Mouse (Mus musculus): Measurements from ENCODE around the gene Ppp1r14b. TPM values are rescaled to one million over a fixed set of nuclear protein-coding genes. Genes with fewer than 3 reads are reported as not detected.

Gene Ppp1r14b
- polyA plus RNA-seq, 1 experiment from 2014 or later: 170 TPM

Other genes starting within 250 kb of the Ppp1r14b start
- 11.1 and 13.9 TPM in 2 replicates for gene Rps6ka4, start 134.3 kb upstream of the Ppp1r14b start, polyA plus RNA-seq (2014; fragmentation: Nextera tagmentation; extraction: Ambion mirVana)
- 0.22 and 0.65 TPM in 2 replicates for gene Ccdc88b, start 116.8 kb upstream of the Ppp1r14b start, polyA plus RNA-seq (2014; fragmentation: Nextera tagmentation; extraction: Ambion mirVana)
- gene Trmt112, start 65.3 kb upstream of the Ppp1r14b start, polyA plus RNA-seq (2014; fragmentation: Nextera tagmentation; extraction: Ambion mirVana): 81.9 and 95.0 TPM in 2 replicates
- gene Prdx5, start 64.9 kb upstream of the Ppp1r14b start, polyA plus RNA-seq (2014; fragmentation: Nextera tagmentation; extraction: Ambion mirVana): 192 and 210 TPM in 2 replicates
- gene Esrra, start 53.2 kb upstream of the Ppp1r14b start, polyA plus RNA-seq (2014; fragmentation: Nextera tagmentation; extraction: Ambion mirVana): 14.4 and 18.0 TPM in 2 replicates
- gene Catsperz, start 49.6 kb upstream of the Ppp1r14b start, polyA plus RNA-seq (2014; fragmentation: Nextera tagmentation; extraction: Ambion mirVana): 1.4 and 1.7 TPM in 2 replicates
- gene Kcnk4, start 40.5 kb upstream of the Ppp1r14b start, polyA plus RNA-seq (2014; fragmentation: Nextera tagmentation; extraction: Ambion mirVana): 0.27 and 0.46 TPM in 2 replicates
- 55.9 and 58.0 TPM in 2 replicates for gene Bad, start 33.1 kb upstream of the Ppp1r14b start, polyA plus RNA-seq (2014; fragmentation: Nextera tagmentation; extraction: Ambion mirVana)
- 20.7 and 20.8 TPM in 2 replicates for gene Gpr137, start 32.5 kb upstream of the Ppp1r14b start, polyA plus RNA-seq (2014; fragmentation: Nextera tagmentation; extraction: Ambion mirVana)
- 15.2 and 16.8 TPM in 2 replicates for gene Plcb3, start 1.5 kb downstream of the Ppp1r14b start, polyA plus RNA-seq (2014; fragmentation: Nextera tagmentation; extraction: Ambion mirVana)
- 64.2 and 65.1 TPM in 2 replicates for gene Fkbp2, start 5.5 kb downstream of the Ppp1r14b start, polyA plus RNA-seq (2014; fragmentation: Nextera tagmentation; extraction: Ambion mirVana)
- 141 and 153 TPM in 2 replicates for gene Vegfb, start 12.7 kb downstream of the Ppp1r14b start, polyA plus RNA-seq (2014; fragmentation: Nextera tagmentation; extraction: Ambion mirVana)
- gene Dnajc4, start 17.6 kb downstream of the Ppp1r14b start, polyA plus RNA-seq (2014; fragmentation: Nextera tagmentation; extraction: Ambion mirVana): 40.0 and 42.9 TPM in 2 replicates
- 29.7 and 31.8 TPM in 2 replicates for gene Nudt22, start 21.1 kb downstream of the Ppp1r14b start, polyA plus RNA-seq (2014; fragmentation: Nextera tagmentation; extraction: Ambion mirVana)
- 20.0 and 22.0 TPM in 2 replicates for gene Trpt1, start 21.2 kb downstream of the Ppp1r14b start, polyA plus RNA-seq (2014; fragmentation: Nextera tagmentation; extraction: Ambion mirVana)
- gene Fermt3, start 44.5 kb downstream of the Ppp1r14b start, polyA plus RNA-seq (2014; fragmentation: Nextera tagmentation; extraction: Ambion mirVana): 5.2 and 6.6 TPM in 2 replicates
- 174 and 175 TPM in 2 replicates for gene Stip1, start 65.0 kb downstream of the Ppp1r14b start, polyA plus RNA-seq (2014; fragmentation: Nextera tagmentation; extraction: Ambion mirVana)
- 50.5 and 53.0 TPM in 2 replicates for gene Macrod1, start 81.8 kb downstream of the Ppp1r14b start, polyA plus RNA-seq (2014; fragmentation: Nextera tagmentation; extraction: Ambion mirVana)
- gene Flrt1, start 130.8 kb downstream of the Ppp1r14b start, polyA plus RNA-seq (2014; fragmentation: Nextera tagmentation; extraction: Ambion mirVana): 1.4 and 1.5 TPM in 2 replicates
- gene Otub1, start 231.3 kb downstream of the Ppp1r14b start, polyA plus RNA-seq (2014; fragmentation: Nextera tagmentation; extraction: Ambion mirVana): 151 and 153 TPM in 2 replicates
- 2,457 and 2,575 TPM in 2 replicates for gene Cox8a, start 242.6 kb downstream of the Ppp1r14b start, polyA plus RNA-seq (2014; fragmentation: Nextera tagmentation; extraction: Ambion mirVana)